Mouse (Mus musculus) neural tube, embryonic 12.5 days (tissue): ENCODE data around the gene Pcyox1. TPM values are rescaled to one million over a fixed set of nuclear protein-coding genes. Genes with fewer than 3 reads are reported as not detected.

ENCODE experiments used
- ATAC-seq: fragments of 200-750 bp; cut with Nextera tagmentation; 2 replicates; pipeline ENCODE4 v1.8.0; 2017; ENCODE audit warnings: low read depth, mild to moderate bottlenecking, moderate TSS enrichment, moderate library complexity; ENCODE audit not compliant: low FRiP score
- H3K27ac ChIP-seq: fragments of 300-500 bp; sonication (generic); 2 replicates; pipeline ENCODE4 v1.5.1; 2016
- H3K27me3 ChIP-seq: fragments of 300-500 bp; sonication (generic); replicated peaks from 2 replicates; pipeline ENCODE4 v1.6.1; 2016; ENCODE audit warnings: mild to moderate bottlenecking
- H3K36me3 ChIP-seq: fragments of 300-500 bp; sonication (generic); 2 replicates; pipeline ENCODE4 v1.6.1; 2016; ENCODE audit warnings: mild to moderate bottlenecking
- H3K4me1 ChIP-seq: fragments of 300-500 bp; sonication (generic); 2 replicates; pipeline ENCODE4 v1.6.1; 2016
- H3K4me2 ChIP-seq: fragments of 300-500 bp; sonication (generic); replicated peaks from 2 replicates; pipeline ENCODE4 v1.6.1; 2016; ENCODE audit warnings: mild to moderate bottlenecking
- H3K4me3 ChIP-seq: fragments of 300-500 bp; sonication (generic); 2 replicates; pipeline ENCODE4 v1.5.1; 2016
- H3K9ac ChIP-seq: fragments of 300-500 bp; sonication (generic); 2 replicates; pipeline ENCODE4 v1.6.1; 2016; ENCODE audit warnings: mild to moderate bottlenecking
- H3K9me3 ChIP-seq: fragments of 300-500 bp; sonication (generic); 2 replicates; pipeline ENCODE4 v1.6.1; 2016; ENCODE audit warnings: mild to moderate bottlenecking
- WGBS: fragments of 180-500 bp; shearing (Covaris S2); methylation state at CpG from one replicate; pipeline ENCODE4 v1.1.7; 2016; 5-methylcytosine and 5-hydroxymethylcytosine counted together
- polyA plus RNA-seq: library from polyadenylated mRNA; unstranded; fragments of >200 nt; fragmentation: Nextera tagmentation; extraction: Ambion mirVana; gene quantifications from 2 replicates; pipeline ENCODE4 v1.2.1, GENCODE M21; 2016

Pcyox1 gene
- polyA plus RNA-seq, 1 experiment from 2014 or later: 121 TPM

- WGBS: 93% methylated on average over 6 of the region's 6 CpGs
- H3K9me3 ChIP-seq: no peaks in the 10 kb centered on the region
- H3K9ac ChIP-seq: no peak overlapping the region
- no peaks in the 10 kb centered on the region for H3K4me1 ChIP-seq
- H3K4me3 ChIP-seq: no peak overlapping the region
- peaks cover 74% of the 10 kb centered on the region for H3K36me3 ChIP-seq
- no peaks in the 10 kb centered on the region for H3K27me3 ChIP-seq
- H3K27ac ChIP-seq: no peak overlapping the region
- no peak overlapping the region for H3K4me2 ChIP-seq
- no peak for ATAC-seq
Measured at GRCm38 (mm10) chr6:86418711-86419110, 21.8 kb upstream of the Pcyox1 start.

- peaks cover 2% of the 10 kb centered on the region; the same call in 1 of the 2 replicates for H3K36me3 ChIP-seq
- no peaks in the 10 kb centered on the region for H3K27me3 ChIP-seq
- ATAC-seq: no peak
- H3K4me3 ChIP-seq: 0 out of 2 replicates have a peak overlapping the region, but pooled peaks have one; percentile 13
- H3K27ac ChIP-seq: no peak overlapping the region
- H3K4me2 ChIP-seq: peak overlapping the region; percentile 71
- H3K9ac ChIP-seq: peak overlapping the region; percentile 44; the same call in 1 of the 2 replicates
- peaks cover 11% of the 10 kb centered on the region for H3K4me1 ChIP-seq
- no peaks in the 10 kb centered on the region for H3K9me3 ChIP-seq
Measured at GRCm38 (mm10) chr6:86406306-86406705, 9.4 kb upstream of the Pcyox1 start.

GRCm38 (mm10) chr6:86404996-86405395 lies 8.0 kb upstream of the Pcyox1 start:
- peaks cover 2% of the 10 kb centered on the region; the same call in 1 of the 2 replicates for H3K36me3 ChIP-seq
- peaks cover 11% of the 10 kb centered on the region for H3K4me1 ChIP-seq
- ATAC-seq: no peak
- no peaks in the 10 kb centered on the region for H3K27me3 ChIP-seq
- H3K27ac ChIP-seq: peak overlapping the region; percentile 99; the same call in 1 of the 2 replicates
- peak overlapping the region; percentile 97 for H3K9ac ChIP-seq
- peak overlapping the region; percentile 81 for H3K4me3 ChIP-seq
- peak overlapping the region; percentile 71 for H3K4me2 ChIP-seq
- under 1% methylated on average over 11 of the region's 11 CpGs for WGBS
- no peaks in the 10 kb centered on the region for H3K9me3 ChIP-seq

- WGBS: under 1% methylated on average over 62 of the region's 62 CpGs
- Histone ChIP-seq H3K27ac (peak within 1 kb of the TSS; percentile 99), H3K36me3 (peaks cover 2% of the 10 kb centered on the region; the same call in 1 of the 2 replicates), H3K4me1 (peaks cover 11% of the 10 kb centered on the region), H3K27me3 (no peaks in the 10 kb centered on the region), H3K9me3 (no peaks in the 10 kb centered on the region), H3K9ac (peak within 1 kb of the TSS; percentile 97), H3K4me2 (peak within 1 kb of the TSS; percentile 71), H3K4me3 (peak within 1 kb of the TSS; percentile 81)
- ATAC-seq: peak; percentile 97
Measured at GRCm38 (mm10) chr6:86404100-86404861, 7.3 kb upstream of the Pcyox1 start, which contains the start of gene Tia1. Gene Tia1, plus strand, starts transcription at chr6:86404219.

GRCm38 (mm10) chr6:86403728-86404099 lies 6.8 kb upstream of the Pcyox1 start:
- peak; percentile 67 for ATAC-seq
- WGBS: under 1% methylated on average over 15 of the region's 15 CpGs
- peak overlapping the region; percentile 97; the same call in 1 of the 2 replicates for H3K9ac ChIP-seq
- peak overlapping the region; percentile 43 for H3K4me2 ChIP-seq
- peaks cover under 1% of the 10 kb centered on the region; the same call in 1 of the 2 replicates for H3K36me3 ChIP-seq
- H3K27ac ChIP-seq: 0 out of 2 replicates have a peak overlapping the region, but pooled peaks have one; percentile 99
- no peaks in the 10 kb centered on the region for H3K27me3 ChIP-seq
- no peaks in the 10 kb centered on the region for H3K9me3 ChIP-seq
- peaks cover 11% of the 10 kb centered on the region for H3K4me1 ChIP-seq
- H3K4me3 ChIP-seq: peak overlapping the region; percentile 81

GRCm38 (mm10) chr6:86402681-86403607 lies 6.0 kb upstream of the Pcyox1 start:
- Histone ChIP-seq H3K4me3 (peak overlapping the region; percentile 81), H3K27ac (no peak overlapping the region), H3K9ac (no peak overlapping the region), H3K4me2 (peak overlapping the region; percentile 43), H3K36me3 (no peaks in the 10 kb centered on the region; the same call in 1 of the 2 replicates), H3K4me1 (peaks cover 11% of the 10 kb centered on the region), H3K27me3 (no peaks in the 10 kb centered on the region), H3K9me3 (no peaks in the 10 kb centered on the region)
- ATAC-seq: no peak
- 40% methylated on average over 12 of the region's 12 CpGs for WGBS

GRCm38 (mm10) chr6:86400972-86401371 lies 4.0 kb upstream of the Pcyox1 start:
- peaks cover under 1% of the 10 kb centered on the region; the same call in 1 of the 2 replicates for H3K4me1 ChIP-seq
- peak overlapping the region; percentile 47 for H3K4me2 ChIP-seq
- no peak overlapping the region for H3K27ac ChIP-seq
- no peaks in the 10 kb centered on the region for H3K9me3 ChIP-seq
- no peak overlapping the region for H3K9ac ChIP-seq
- no peaks in the 10 kb centered on the region for H3K27me3 ChIP-seq
- 7% methylated on average over 9 of the region's 9 CpGs for WGBS
- H3K36me3 ChIP-seq: no peaks in the 10 kb centered on the region
- ATAC-seq: no peak
- H3K4me3 ChIP-seq: no peak overlapping the region

GRCm38 (mm10) chr6:86399995-86400394 lies 3.0 kb upstream of the Pcyox1 start:
- Histone ChIP-seq H3K9me3 (no peaks in the 10 kb centered on the region), H3K27me3 (no peaks in the 10 kb centered on the region), H3K4me2 (no peak overlapping the region), H3K9ac (no peak overlapping the region), H3K4me1 (peaks cover 11% of the 10 kb centered on the region), H3K4me3 (no peak overlapping the region), H3K36me3 (no peaks in the 10 kb centered on the region), H3K27ac (no peak overlapping the region)
- 82% methylated on average over 2 of the region's 2 CpGs for WGBS
- no peak for ATAC-seq

- H3K4me2 ChIP-seq: no peak overlapping the region
- H3K9me3 ChIP-seq: no peaks in the 10 kb centered on the region
- H3K4me3 ChIP-seq: no peak overlapping the region
- no peak overlapping the region for H3K27ac ChIP-seq
- peaks cover 5% of the 10 kb centered on the region for H3K36me3 ChIP-seq
- ATAC-seq: no peak
- peaks cover 18% of the 10 kb centered on the region for H3K4me1 ChIP-seq
- WGBS: 84% methylated on average over 2 of the region's 2 CpGs
- H3K9ac ChIP-seq: no peak overlapping the region
- no peaks in the 10 kb centered on the region for H3K27me3 ChIP-seq
Measured at GRCm38 (mm10) chr6:86398986-86399385, 2.0 kb upstream of the Pcyox1 start.

GRCm38 (mm10) chr6:86397257-86397980 lies 465 bp upstream of the Pcyox1 start:
- 9% methylated on average over 14 of the region's 14 CpGs for WGBS
- no peak for ATAC-seq
- Histone ChIP-seq H3K27ac (peak overlapping the region; percentile 76; the same call in 1 of the 2 replicates), H3K4me2 (peak overlapping the region; percentile 71), H3K4me3 (peak overlapping the region; percentile 88), H3K36me3 (peaks cover 16% of the 10 kb centered on the region), H3K27me3 (no peaks in the 10 kb centered on the region), H3K9me3 (no peaks in the 10 kb centered on the region), H3K4me1 (peaks cover 21% of the 10 kb centered on the region), H3K9ac (peak overlapping the region; percentile 88)

GRCm38 (mm10) chr6:86395969-86396368 lies 985 bp downstream of the Pcyox1 start:
- Histone ChIP-seq H3K4me2 (peak overlapping the region; percentile 71), H3K9ac (peak overlapping the region; percentile 88), H3K9me3 (no peaks in the 10 kb centered on the region), H3K4me3 (peak overlapping the region; percentile 88), H3K4me1 (peaks cover 21% of the 10 kb centered on the region), H3K27me3 (no peaks in the 10 kb centered on the region), H3K36me3 (peaks cover 30% of the 10 kb centered on the region), H3K27ac (no peak overlapping the region)
- ATAC-seq: no peak
- WGBS: 17% methylated on average over 10 of the region's 10 CpGs
